Mouse (Mus musculus) c-Kit-positive CD71-positive TER-119-positive erythroid progenitor cells, embryonic 14.5 days (primary cell): ENCODE results near the gene Ntn1.

Experiments
- DNase-seq: peaks from one replicate; pipeline ENCODE4 v3.0.0-alpha.2; 2013; ENCODE audit warnings: low spot score

The Ntn1 gene

DNA sequence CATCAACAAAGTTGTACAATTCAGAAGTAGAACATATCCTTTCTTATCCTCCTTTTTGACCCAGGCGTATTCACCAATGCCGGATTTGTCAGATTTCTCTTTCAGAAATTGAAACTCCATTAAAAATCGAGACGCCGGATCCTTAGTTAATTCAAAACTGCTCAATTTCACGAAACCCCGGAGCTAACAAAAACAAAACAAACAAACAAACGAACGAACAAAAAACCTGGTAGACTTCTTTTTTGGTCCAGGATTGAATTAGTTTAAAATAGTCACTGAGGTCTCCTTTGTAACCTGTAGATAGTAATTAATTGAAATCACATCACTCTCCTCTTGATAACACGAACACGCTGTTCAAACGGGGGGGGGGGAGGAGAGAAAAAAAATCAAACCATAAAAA, 16.5 kb downstream of the Ntn1 start:
- no peak for DNase-seq

DNA sequence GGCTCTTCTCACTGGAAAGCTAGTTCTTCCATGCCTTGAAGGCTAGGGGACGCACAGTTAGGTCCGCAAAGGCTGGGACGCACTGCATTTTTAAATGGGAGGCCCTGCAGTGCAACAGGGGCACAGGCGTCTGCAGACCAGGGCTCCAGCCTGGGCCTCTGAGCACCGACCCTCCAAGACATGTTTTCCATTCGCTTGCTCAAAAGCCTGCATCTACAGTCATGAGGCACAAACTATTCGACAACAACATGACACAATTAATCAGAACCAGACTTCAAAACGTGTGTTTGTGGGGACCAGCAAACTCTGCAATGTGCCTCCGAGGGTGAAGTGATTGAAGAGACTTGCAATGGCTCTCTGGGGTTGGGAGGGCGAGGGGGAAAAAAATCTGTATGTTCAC, 17.1 kb downstream of the Ntn1 start:
- no peak for DNase-seq

DNA sequence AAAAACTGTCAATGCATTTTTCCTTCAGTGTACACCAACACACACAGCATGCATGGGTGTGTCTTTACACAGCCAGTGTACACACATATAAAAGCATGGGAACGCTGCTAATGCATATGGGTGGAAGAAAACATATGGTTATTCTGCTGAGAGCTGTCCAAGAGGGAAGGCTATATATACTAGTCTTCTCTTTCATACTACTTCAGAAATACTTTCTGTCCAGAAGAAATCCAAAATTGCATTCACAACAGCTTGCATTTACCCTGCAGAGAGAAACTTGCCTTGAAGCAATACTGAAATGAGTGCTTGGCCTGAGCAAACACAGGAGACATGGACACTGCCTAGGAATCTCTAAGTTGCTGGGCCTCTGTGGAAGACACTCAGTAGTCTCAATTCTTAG, 18.8 kb downstream of the Ntn1 start:
- DNase-seq: no peak

DNA sequence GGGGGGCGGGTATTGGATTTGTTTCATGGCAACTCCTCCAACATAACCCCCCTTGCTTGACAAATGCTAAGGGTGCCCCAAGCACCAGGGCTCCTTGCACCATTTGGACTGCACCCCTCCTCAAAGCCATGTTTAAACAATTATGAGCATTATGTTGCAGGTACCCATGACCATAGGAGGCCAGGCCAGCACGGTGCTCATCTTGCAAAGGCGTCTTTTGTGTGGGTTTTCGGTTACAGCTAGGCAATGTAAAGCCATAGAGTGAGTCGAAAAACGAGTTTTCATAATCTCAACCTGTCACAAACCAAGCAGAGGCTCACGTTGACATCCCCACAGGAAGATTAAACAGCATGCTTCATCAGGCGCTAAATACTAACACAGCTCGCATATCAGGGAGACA, 19.3 kb downstream of the Ntn1 start:
- DNase-seq: no peak

DNA sequence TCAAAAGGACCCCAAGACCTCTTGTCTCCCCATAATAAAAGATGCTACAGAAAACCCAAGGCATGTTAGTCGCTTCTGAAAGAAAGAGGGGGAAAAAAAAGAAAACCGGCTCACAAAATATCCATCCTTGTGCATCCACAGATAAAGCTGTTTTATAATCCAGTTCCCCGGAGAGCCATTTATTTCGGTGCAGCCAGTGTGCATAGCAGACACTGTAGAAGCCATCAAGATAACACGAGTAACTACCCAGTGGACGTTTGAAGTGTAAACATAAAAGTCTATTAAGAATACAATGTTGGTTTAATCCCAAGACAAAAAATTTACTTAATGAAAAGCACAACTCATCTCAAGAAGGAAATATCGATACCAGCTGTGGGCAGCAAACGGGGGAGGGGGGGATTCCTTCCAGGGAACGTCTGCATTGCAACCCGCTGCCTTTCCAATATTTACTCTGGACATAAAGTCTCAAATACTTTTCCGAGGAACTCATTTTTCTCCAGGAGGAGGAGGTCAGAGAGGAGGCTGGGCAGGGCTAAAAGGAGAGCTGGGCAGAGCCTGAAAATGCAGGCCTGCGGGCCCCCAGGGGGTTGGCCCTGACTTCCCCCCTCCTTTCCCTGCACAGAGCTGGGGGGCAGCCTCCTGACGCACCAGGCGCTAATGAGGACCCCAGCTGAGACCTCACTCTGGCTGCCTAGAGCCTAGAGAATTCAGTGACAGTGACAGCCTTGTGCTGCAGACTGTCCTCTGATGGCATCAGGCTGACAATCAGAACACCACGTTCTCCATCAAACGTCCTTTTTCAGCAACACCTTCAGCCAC, 21.5 kb downstream of the Ntn1 start:
- no peak for DNase-seq

DNA sequence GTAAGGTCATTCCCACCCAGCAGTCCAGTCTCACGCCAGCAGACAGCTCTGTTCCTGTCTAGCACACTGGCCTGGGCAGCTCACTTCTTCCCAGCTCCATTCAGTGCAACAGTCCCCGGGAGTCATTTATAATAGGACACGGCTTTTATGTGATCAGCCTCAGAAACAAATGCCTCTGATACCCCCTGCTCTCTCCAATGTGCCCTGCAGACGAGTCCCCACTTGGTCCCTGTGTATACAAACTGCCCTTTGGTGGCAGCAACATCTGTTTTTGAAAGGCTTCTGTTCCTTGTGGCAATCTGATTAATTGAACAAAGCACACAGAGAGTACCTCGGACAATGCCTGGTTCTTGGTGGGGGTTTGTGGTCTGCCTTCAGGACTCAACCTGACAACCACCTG, 22.2 kb downstream of the Ntn1 start:
- no peak for DNase-seq

DNA sequence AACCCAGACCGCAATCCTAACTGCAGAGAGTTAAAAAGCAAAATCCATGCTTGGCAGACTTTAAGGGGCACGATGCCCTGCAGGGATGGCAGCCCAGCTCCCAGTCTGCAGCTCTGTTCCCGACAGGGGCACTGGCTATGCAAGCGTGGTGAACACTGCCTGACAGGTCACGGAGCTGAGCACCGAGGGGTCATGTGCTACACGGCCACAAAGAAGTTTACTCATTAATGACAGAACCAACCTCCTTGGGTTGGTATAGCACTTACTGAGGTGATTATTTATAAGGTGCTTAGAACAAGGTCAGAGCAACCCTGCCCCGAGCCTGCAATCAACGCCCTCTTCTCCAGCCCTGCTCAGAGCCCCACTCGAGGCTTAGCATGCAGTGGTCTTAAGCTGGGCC, 27.5 kb downstream of the Ntn1 start:
- no peak for DNase-seq

DNA sequence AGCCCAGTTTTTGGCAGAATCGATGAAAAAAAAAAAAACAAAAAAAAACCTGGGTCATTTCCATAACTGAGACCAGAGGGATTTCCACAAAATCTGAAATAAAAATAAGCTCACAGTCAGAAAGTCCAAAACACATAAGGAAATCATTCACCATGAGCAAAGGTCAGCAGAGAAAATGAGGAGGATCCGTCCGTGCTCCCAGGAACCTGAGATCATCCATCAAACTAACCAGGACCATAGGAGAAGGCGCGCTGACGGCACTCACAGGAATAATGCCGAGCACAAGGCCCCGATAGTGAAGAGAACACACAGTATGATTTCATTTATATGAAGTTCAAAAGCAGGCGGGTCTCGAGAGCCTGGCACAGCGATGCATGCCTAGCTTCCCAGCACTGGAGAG, 29.0 kb downstream of the Ntn1 start:
- no peak for DNase-seq

DNA sequence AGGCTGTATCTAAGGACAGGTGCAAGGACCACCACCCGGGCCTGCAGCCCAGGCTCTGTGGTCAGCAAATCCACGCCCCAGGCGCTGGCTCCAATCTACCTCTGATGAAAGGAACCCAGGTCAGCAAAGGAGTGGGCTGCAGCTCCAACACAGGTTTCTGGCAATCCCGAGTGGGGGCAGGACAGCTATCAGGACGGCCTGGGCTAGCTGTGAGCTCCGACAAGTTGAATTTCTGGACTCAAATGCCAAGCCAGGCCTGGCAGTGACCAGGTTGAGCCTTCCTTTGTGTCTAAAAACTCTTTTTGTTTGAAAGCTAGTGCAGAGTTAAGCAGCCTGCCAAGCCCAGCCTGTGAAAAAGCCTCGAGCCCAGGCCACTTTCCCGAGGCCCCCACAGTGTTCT, 43.7 kb downstream of the Ntn1 start:
- no peak for DNase-seq

DNA sequence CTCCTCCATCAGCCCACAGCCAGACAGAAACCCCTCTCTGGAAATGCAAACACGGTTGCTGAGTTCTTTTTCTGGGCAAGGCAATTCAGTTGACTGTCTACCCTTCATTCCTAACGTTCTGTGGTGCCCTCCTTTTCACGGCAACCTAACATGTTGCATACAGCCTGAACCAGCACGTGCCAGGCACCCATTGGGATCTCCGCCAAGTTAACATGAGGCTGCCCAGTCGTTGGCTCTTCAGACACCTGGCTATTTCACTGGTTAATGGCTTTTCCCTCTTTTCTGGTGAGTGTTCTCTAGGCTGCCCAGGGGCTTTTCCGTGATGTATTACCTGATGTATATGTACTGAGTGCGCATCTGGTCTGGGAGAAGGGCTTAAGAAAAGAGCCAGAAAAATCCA, 45.1 kb downstream of the Ntn1 start:
- no peak for DNase-seq

DNA sequence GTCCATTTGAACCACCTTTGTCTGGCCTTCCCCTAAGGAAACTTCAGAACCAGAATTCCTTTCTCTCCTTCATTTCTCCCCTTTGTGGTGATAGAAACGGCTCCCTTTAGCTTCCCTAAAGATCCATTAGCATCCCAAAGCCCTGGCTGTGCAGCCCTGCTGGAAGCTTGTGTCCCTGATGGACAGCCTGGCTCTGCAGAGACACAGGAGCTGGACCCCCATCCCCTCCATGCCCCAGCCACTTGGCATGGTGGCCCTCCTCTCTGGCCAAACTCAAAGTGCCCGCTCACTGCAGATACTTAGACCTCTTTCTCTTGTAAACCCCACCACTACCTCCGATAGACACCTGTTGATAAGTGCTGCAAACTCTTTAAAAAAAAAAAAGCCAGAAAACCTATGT, 45.8 kb downstream of the Ntn1 start:
- DNase-seq: no peak

DNA sequence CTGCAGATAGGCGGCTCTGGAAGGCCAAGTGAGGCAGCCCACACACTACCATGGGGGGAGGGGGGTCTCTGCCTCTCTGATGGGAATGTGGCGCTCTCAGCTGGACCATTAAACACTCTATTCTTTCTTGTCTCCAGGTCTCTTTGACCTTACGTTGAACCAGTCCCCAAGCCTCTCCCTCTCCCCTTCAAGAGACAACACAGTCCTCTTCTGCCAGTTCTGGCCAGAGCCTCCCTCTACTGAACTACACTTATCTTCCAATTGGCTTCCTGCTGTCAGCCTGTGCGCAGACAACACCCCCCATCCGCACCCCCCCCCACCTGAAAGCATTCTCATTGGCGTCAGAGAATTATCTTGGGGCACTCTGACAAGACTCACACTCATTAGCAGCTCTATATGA, 48.4 kb downstream of the Ntn1 start:
- no peak for DNase-seq

DNA sequence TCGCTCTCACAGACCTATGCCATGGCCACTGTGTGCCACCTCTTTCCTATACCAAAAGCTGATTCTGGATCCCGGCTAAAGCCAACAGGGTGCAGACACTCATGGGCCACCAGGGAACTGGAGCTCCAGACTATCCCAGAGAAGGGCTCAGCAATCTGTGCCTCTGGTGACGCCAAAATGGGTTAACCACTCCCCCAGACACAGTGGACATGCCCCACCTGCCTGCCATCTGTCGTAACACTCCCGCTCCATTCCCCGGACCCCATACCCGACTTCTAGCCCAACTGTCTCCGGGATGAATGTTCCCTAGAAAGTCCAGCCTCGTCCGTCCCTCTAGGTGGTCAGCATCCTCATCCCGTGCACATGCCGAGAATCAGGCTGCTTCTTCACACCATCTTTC, 51.8 kb downstream of the Ntn1 start:
- DNase-seq: no peak

DNA sequence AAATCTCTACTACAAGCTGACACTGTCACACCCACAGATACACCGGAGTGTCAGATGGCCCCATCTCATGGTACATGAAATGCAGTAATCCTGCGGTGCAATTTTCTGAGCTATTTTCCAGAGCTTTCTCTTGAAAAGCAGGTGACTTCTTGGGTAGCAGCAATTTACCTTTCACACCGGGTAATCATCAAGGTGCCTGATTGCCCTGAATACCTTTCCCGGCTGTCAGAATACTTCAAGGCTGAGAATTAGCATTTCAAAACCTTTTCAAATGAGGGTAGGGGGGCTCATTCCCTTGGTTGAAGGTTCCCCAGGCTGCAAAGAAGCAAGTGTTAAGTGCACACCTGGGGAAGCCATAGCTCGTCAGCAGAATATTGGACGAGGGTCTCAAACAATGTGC, 52.5 kb downstream of the Ntn1 start:
- no peak for DNase-seq

DNA sequence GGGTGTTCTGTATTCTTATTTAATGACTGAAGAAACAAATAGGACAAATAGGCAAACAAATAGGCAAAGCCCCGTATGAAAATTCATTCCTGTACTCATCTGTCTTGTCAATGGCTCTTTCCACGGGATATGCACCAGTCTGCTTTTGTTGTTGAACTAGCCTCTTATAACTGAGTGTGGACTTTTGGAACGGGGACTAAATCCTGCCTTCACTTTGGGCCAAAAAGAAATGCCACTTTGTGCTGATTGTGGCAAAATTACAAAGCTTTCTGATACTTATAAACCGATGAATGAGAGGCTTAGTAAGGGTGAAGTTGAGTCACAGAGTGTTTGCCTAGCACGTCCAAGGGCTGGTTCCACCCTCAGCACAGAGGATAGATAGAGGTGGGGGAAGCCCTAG, 53.1 kb downstream of the Ntn1 start:
- DNase-seq: no peak

DNA sequence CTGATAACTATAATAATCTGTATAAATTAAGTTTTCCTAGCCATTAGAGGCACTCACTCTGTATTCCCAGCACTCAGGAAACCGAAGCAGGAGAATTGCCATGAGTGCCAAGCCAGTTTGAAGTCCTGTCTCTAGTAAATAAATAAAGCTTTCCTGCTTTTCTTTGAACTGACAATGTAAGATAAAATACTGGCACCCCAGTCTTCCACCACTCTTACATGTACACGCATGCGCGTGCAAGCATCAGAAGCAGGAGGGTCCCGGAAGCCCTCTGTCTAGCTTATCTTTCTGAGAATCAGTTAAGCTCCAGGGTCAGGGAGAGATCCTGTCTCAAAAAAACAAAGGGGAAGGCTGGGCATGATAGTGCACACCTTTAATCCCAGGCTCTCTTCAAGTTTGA, 54.5 kb downstream of the Ntn1 start:
- DNase-seq: no peak

DNA sequence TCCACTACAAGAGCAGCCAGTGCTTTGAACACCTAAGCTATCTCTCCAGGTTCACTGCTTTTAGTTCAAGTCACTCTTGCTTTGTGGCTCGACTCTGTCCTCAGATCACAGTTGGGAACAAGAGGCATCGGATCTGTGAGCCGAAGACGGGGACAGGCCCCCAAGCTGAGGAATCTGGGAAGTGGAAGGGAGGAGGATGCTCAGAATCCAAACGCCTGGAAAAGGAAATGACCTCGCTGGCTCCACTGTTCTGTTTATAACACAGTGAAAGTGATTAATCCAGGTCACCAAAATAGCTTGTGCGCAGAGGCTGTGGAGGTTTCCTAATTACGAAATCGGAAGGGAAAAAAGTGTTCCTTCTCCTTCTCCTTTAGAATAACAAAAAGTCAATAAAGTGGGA, 56.4 kb downstream of the Ntn1 start:
- no peak for DNase-seq

DNA sequence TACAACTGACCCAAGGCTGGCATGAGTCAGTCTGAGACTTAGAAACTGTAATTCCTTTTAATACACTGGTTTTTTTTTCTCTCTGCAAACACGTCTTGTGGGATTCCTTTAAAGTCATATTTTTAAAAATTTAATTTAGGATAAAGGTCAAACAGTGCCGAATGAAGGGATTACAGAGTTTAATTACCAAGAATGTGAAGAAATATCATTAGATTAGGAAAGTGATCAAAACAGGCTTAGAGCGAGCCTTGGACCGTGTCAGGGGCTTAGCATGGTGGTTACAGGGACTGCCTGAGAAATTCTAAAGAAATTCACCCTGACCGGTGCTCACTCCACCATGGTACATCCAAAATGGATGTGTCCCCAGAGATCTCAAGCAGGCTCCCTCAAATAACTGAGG, 57.9 kb downstream of the Ntn1 start:
- no peak for DNase-seq

DNA sequence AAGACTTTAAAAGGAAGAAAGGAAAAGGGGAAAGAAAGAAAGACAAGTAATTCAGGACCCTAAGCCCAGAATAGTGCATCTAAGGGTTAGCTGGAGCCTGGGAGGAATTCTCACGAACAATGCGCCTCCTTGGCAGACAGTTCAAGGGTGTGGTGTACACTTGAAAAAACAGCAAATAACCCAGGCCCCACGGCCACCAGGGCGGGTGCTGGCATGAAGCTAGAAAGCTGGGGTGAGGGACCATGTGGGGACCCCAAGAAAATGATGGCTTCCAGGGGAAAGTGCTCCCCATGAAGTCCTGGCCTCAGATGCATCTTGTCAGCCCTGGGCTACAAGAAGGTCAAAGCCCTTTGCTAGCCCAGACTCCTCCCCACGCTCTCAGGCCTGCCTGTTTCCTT, 58.6 kb downstream of the Ntn1 start:
- no peak for DNase-seq

DNA sequence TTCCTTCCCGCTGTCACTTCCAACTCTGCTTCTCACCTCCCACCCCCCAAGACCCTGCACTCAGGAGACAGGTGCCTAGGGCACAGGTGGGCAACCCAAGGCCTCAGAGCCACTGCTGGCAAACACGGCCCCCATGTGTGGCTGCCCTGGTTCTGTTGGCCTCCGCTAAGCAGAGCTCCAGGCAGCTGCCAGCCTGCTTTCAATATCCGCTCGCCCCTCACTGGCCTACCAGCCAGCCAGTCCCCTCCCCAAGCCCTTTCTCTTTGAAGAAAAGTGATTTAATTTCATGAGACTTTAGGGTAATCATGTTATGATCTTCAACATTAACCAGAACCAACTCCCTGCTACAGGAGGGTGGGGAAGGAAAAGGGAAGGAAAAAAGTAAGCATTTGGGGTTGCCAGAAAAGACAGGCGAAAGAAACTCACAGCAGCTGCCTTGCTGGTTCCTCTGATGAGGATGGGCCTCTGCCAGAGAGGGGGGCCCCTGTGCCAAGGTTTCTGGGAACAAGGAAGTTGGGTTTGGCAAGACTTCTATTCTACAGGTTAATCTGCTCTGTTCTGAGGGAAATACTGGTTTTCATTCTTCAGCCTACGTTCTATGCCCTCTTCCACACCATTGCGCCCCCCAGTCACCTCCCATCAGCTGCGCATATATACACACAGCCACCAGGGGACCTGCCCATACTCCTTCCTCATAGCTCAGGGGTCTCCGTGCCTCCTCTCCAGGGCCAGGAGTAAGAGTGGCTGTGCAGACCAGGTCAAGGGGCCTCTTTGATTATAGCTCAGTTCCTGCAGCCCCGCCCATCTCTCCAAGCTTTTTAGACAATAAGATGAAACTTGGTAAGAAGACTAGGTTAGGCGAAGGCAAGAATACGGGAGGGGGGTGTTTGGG, 59.3 kb downstream of the Ntn1 start:
- DNase-seq: no peak

DNA sequence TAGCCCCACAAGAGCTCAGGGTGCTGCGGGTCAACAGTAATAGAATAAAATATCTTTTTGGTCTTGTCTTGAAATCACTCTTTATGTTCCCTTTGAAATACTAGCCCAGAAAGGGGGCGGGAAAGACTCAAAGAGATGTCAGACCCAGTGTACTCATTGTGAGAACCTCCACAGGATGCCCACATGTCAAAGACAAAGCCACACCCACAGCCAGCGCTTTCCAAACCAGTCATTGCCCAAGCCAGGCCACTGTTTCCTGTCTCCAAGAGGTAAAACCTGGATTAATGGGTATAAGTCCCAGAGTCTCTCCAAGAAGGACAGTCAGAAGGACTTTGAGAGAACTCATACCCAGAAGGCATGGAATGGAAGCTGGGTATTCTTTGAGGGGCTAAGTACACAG, 60.3 kb downstream of the Ntn1 start:
- DNase-seq: no peak

DNA sequence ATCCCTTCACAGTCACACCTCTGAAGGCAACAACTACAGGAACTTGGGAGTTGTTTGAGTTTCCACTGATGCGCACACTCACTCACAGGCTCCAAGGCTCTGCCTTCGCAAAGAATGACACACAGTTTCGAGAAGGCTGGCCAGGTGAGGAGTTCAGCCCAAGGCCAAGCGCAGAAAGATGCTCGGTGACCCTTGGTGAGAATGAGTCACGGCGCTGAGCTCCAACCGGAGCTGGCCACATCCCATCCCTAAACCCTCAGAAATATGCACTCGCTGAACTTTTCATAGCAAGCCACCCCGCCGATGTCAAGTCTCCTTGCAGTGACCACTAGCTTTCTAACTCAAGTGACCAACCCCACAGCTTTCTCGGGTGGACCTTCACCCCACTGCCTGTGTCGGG, 60.8 kb downstream of the Ntn1 start:
- DNase-seq: no peak

DNA sequence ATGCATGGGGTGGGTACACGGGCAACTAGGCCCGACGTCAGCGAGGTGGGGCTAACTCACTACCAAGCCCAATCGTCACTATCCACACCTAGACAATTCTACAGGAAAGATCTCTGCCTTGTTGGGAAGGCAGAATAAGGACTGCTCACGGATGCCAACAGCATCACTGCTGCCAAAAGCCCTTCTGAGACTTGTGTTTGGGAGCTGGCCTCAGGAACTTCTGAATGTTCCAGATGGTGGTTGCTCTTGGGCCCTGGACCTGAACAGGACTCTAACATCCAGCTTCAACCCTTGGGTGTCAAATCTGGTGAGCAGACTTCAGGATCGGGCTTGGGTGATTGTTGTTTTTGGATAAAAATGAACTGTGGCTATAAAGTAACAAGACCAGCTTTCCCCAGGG, 61.3 kb downstream of the Ntn1 start:
- DNase-seq: no peak
